Mouse (Mus musculus) cortical plate, adult 2 months (tissue): ENCODE results near the gene Lefty1. TPM values are rescaled to one million over a fixed set of nuclear protein-coding genes. Genes with fewer than 3 reads are reported as not detected.
"Not testable (repeated sequence)": the region's sequence is repeated elsewhere in the genome, so short reads cannot be mapped to it uniquely, and the experiment has no call there.

Experiments used
- H3K27ac ChIP-seq: fragments of 200-500 bp; 2 replicates; pipeline ENCODE4 v1.5.1; 2012; ENCODE audit warnings: low read length, control low read depth, inconsistent platforms; ENCODE audit not compliant: insufficient read depth
- H3K4me1 ChIP-seq: fragments of 200-500 bp; 2 replicates; pipeline ENCODE4 v1.6.1; 2011; ENCODE audit warnings: low read length; ENCODE audit not compliant: control insufficient read depth, insufficient read depth
- H3K4me3 ChIP-seq: fragments of 200-500 bp; 2 replicates; pipeline ENCODE4 v1.5.1; 2011; ENCODE audit warnings: mild to moderate bottlenecking, low read length, control low read depth; ENCODE audit not compliant: insufficient read depth
- CTCF ChIP-seq: fragments of 200-500 bp; IDR thresholded peaks from 2 replicates; pipeline ENCODE4 v1.5.1; 2011; ENCODE audit warnings: mild to moderate bottlenecking, control low read depth, low read length; ENCODE audit not compliant: insufficient read depth; ENCODE audit errors: extremely low read depth
- POLR2A ChIP-seq: fragments of 200-500 bp; IDR thresholded peaks from 2 replicates; pipeline ENCODE4 v1.6.1; 2011; ENCODE audit warnings: mild to moderate bottlenecking, low read length, control low read depth; ENCODE audit not compliant: insufficient read depth; ENCODE audit errors: extremely low read depth
- polyA plus RNA-seq: library from polyadenylated mRNA; depleted of rRNA; stranded (reverse); fragments of >200 nt; gene quantifications from 2 replicates; pipeline ENCODE4 v1.2.3, GENCODE M21; 2012; rRNA removed

Gene Lefty1
- 1.5 and 8.1 TPM in 2 replicates for polyA plus RNA-seq

GRCm38 (mm10) chr1:180934467-180935419 is at the start of gene Lefty1:
Lefty1 (plus strand) TSS chr1:180935022.
- H3K27ac ChIP-seq: no peak within 1 kb of the TSS
- H3K4me1 ChIP-seq: no peaks in the 10 kb centered on the region; the same call in 1 of the 2 replicates
- no peak within 1 kb of the TSS for H3K4me3 ChIP-seq
- no peak for TF ChIP-seq CTCF
- no peak for TF ChIP-seq POLR2A

GRCm38 (mm10) chr1:180888556-180889042 is 46.2 kb upstream of the Lefty1 start:
- Histone ChIP-seq H3K4me1 (no peaks in the 10 kb centered on the region), H3K4me3 (no peak overlapping the region), H3K27ac (no peak overlapping the region)
- TF ChIP-seq CTCF (no peak), POLR2A (no peak)

- Histone ChIP-seq H3K4me1 (no peaks in the 10 kb centered on the region), H3K4me3 (no peak overlapping the region), H3K27ac (no peak overlapping the region)
- TF ChIP-seq CTCF (no peak), POLR2A (no peak)
Measured at GRCm38 (mm10) chr1:180889172-180889571, 45.6 kb upstream of the Lefty1 start.

- no peaks in the 10 kb centered on the region for H3K4me1 ChIP-seq
- H3K4me3 ChIP-seq: no peak overlapping the region
- H3K27ac ChIP-seq: no peak overlapping the region
- TF ChIP-seq POLR2A (no peak), CTCF (no peak; the same call in 1 of the 2 replicates)
Measured at GRCm38 (mm10) chr1:180889841-180890240, 45.0 kb upstream of the Lefty1 start.

- H3K27ac ChIP-seq: no peak within 1 kb of the TSS
- no peak for TF ChIP-seq POLR2A
- H3K4me1 ChIP-seq: no peaks in the 10 kb centered on the region
- no peak within 1 kb of the TSS; the same call in 1 of the 2 replicates for H3K4me3 ChIP-seq
Measured at GRCm38 (mm10) chr1:180892808-180893207, 42.0 kb upstream of the Lefty1 start, which contains the start of gene Lefty2. Lefty2 (plus strand) TSS chr1:180893108.

GRCm38 (mm10) chr1:180894088-180894987 is 40.5 kb upstream of the Lefty1 start:
- H3K4me1 ChIP-seq, H3K27ac ChIP-seq: not testable (repeated sequence)
- H3K4me3 ChIP-seq: peak overlapping the region; percentile 10; the same call in 1 of the 2 replicates

GRCm38 (mm10) chr1:180901107-180901506 is 33.7 kb upstream of the Lefty1 start:
- Histone ChIP-seq H3K4me1 (peaks cover 2% of the 10 kb centered on the region; the same call in 1 of the 2 replicates), H3K4me3 (no peak overlapping the region), H3K27ac (no peak overlapping the region)
- peak; percentile 48; the same call in 1 of the 2 replicates for TF ChIP-seq CTCF
- no peak for TF ChIP-seq POLR2A

- TF ChIP-seq POLR2A (no peak), CTCF (no peak)
- Histone ChIP-seq H3K4me3 (no peak overlapping the region), H3K27ac (no peak overlapping the region), H3K4me1 (peaks cover 2% of the 10 kb centered on the region; the same call in 1 of the 2 replicates)
Measured at GRCm38 (mm10) chr1:180902915-180903314, 31.9 kb upstream of the Lefty1 start.

- TF ChIP-seq POLR2A (no peak), CTCF (no peak)
- Histone ChIP-seq H3K4me1 (peaks cover 2% of the 10 kb centered on the region; the same call in 1 of the 2 replicates), H3K4me3 (peak overlapping the region; percentile 86), H3K27ac (no peak overlapping the region)
Measured at GRCm38 (mm10) chr1:180903666-180904038, 31.2 kb upstream of the Lefty1 start.
